Mouse (Mus musculus) hematopoietic stem cell, adult 5-6 weeks (primary cell): ENCODE measurements at regions not wholly inside any gene's neighbourhood (a gene's known extent, or its start where the extent isn't known, plus 50 kb on each side); places are given as distances from the start of the nearest gene placed in this dataset.

Experiments used
- ATAC-seq, 2 experiments: fragments of 125-278 bp in 1 of 2; replicated peaks in 1 of 2; 2 replicates each; pipeline ENCODE4 v1.8.0; 2016 to 2017; ENCODE audit warnings: inconsistent platforms in 2 of 2, mild to moderate bottlenecking in 2 of 2, moderate number of reproducible peaks in 2 of 2, low read depth in 1 of 2, moderate TSS enrichment in 1 of 2; ENCODE audit not compliant: low FRiP score in 2 of 2, poor library complexity in 2 of 2, severe bottlenecking in 2 of 2, insufficient read depth in 1 of 2, low TSS enrichment in 1 of 2

GRCm38 (mm10) chr7:51265896-51266295 is 244.9 kb upstream of the Ano5 start:
- ATAC-seq: no peak

GRCm38 (mm10) chr7:51266879-51267278 is 243.9 kb upstream of the Ano5 start:
- no peak for ATAC-seq

- ATAC-seq: no peak
These were observed 242.1 kb upstream of the Ano5 start for GRCm38 (mm10) chr7:51268743-51269142.

DNA sequence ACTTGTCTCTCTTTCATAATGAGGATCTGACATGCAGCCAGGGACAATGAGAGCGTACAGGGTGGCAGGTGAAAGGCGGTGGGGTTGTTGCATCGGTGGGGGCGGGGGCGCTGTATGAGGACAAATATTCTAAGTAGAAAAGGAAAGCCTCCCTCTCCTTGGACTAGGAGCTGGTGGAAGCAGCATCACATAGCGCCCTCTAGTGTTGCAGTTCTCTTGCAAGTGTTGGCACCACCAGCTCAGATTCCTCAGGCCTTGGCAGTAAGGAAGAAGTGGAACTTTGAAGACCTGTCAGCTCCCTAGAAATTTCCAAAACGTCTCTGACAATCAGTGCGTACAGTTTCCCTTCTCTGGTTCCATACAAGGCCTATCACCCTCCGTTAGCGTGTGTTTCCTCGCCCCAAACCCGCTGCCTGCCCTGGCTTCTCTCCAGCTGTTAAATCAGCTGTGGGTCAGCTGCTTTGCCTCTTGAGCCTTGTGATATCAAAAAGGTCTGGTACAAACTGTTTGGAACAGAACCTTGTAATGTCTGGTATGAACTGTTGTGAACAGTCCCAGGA is 240.2 kb upstream of the Ano5 start:
- ATAC-seq: no peak

DNA sequence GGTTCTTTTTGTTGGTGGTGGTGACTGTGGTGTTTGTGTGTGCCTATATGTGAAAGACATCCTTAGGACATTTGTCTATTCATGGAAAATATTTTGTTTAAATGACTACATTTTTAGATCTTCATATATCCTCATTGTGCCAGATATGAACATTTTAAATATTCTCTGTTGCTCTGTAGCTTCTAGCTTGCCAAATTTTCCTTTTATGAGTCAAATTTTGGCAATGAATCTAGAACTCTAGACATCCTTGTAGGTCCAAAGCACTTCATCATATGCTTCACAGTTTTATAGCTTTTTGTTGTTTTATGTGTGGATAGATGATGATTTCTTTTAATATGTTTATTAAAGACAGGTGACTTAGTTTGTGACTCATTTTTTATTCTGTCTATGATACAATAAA is 229.4 kb upstream of the Ano5 start:
- no peak for ATAC-seq

GRCm38 (mm10) chr7:51300238-51300637 is 210.6 kb upstream of the Ano5 start:
- ATAC-seq: no peak

GRCm38 (mm10) chr7:51307757-51308156 is 203.1 kb upstream of the Ano5 start:
- ATAC-seq: no peak

- no peak for ATAC-seq
These were observed 200.6 kb upstream of the Ano5 start for GRCm38 (mm10) chr7:51310191-51310590.

GRCm38 (mm10) chr7:51339841-51340540 is 170.8 kb upstream of the Ano5 start:
- no peak for ATAC-seq

GRCm38 (mm10) chr7:51347521-51347920 is 163.3 kb upstream of the Ano5 start:
- no peak for ATAC-seq

- ATAC-seq: no peak
These were observed 150.7 kb upstream of the Ano5 start for GRCm38 (mm10) chr7:51360134-51360533.

- no peak for ATAC-seq
These were observed 133.2 kb upstream of the Ano5 start for GRCm38 (mm10) chr7:51377584-51377983.
